Mouse (Mus musculus) intestine, embryonic 16.5 days (tissue): ENCODE results near the gene B3gntl1. TPM values are rescaled to one million over a fixed set of nuclear protein-coding genes. Genes with fewer than 3 reads are reported as not detected.

ENCODE experiments used
- ATAC-seq: fragments of 200-750 bp; cut with Nextera tagmentation; 2 replicates; pipeline ENCODE4 v1.8.0; 2017; ENCODE audit warnings: moderate TSS enrichment, moderate library complexity
- H3K27ac ChIP-seq: fragments of 300-500 bp; sonication (generic); 2 replicates; pipeline ENCODE4 v1.5.1; 2014; ENCODE audit warnings: mild to moderate bottlenecking, low read length
- H3K27me3 ChIP-seq: fragments of 300-500 bp; sonication (generic); replicated peaks from 2 replicates; pipeline ENCODE4 v1.6.1; 2014; ENCODE audit warnings: low read length, control low read depth, mixed read lengths; ENCODE audit not compliant: control insufficient read depth, insufficient read depth
- H3K36me3 ChIP-seq: fragments of 300-500 bp; sonication (generic); 2 replicates; pipeline ENCODE4 v1.6.1; 2014; ENCODE audit warnings: low read length, control low read depth; ENCODE audit not compliant: control insufficient read depth, insufficient read depth
- H3K4me1 ChIP-seq: fragments of 300-500 bp; sonication (generic); 2 replicates; pipeline ENCODE4 v1.6.1; 2014; ENCODE audit warnings: low read length, control low read depth, mixed read lengths; ENCODE audit not compliant: control insufficient read depth, insufficient read depth
- H3K4me2 ChIP-seq: fragments of 300-500 bp; sonication (generic); 2 replicates; pipeline ENCODE4 v1.6.1; 2014; ENCODE audit warnings: low read depth, low read length, control low read depth
- H3K4me3 ChIP-seq: fragments of 300-500 bp; sonication (generic); 2 replicates; pipeline ENCODE4 v1.5.1; 2014; ENCODE audit warnings: mild to moderate bottlenecking, low read length
- H3K9ac ChIP-seq: fragments of 300-500 bp; sonication (generic); 2 replicates; pipeline ENCODE4 v1.6.1; 2014; ENCODE audit warnings: low read depth, low read length
- H3K9me3 ChIP-seq: fragments of 300-500 bp; sonication (generic); 2 replicates; pipeline ENCODE4 v1.6.1; 2016; ENCODE audit warnings: low read length, control low read depth; ENCODE audit not compliant: control insufficient read depth
- WGBS: fragments of 180-500 bp; shearing (Covaris S2); extraction: QIAGEN DNeasy Blood & Tissue Kit; methylation state at CpG from one replicate; pipeline ENCODE4 v1.1.7; 2014; 5-methylcytosine and 5-hydroxymethylcytosine counted together
- polyA plus RNA-seq: library from polyadenylated mRNA; unstranded; fragments of >200 nt; fragmentation: Nextera tagmentation; extraction: Ambion mirVana; gene quantifications from 2 replicates; pipeline ENCODE4 v1.2.1, GENCODE M21; 2015

B3gntl1 gene
- 6.8 and 7.2 TPM in 2 replicates for polyA plus RNA-seq

DNA sequence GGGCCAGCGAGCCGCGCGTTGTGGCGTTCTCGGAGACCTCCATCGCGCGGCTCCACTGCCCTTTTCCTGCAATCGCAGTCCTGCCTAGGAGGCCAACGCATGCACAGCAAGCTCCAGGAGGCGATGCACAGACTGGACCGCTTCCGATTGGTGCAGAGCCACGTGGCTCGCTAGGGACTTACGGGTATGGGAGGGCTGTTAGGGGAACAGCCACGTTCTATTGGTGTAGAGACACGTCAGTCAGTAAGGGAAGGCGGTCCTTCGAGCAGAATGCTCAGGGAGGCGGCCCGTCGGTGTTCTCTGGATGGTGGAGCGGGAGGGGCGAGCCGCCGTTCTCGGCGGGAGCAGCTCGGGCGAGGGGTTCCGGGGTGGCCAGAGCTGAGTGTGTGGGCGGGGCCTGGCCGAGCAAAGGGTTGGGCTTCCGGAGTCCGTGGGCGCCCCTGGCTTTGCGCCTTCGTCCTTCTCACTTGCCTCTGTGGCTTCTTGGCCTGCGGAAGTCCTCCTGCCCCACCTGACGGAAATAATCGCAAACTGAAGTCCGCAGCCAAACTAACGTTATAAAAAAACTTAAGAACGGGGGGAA, at the start of gene B3gntl1:
Gene B3gntl1 (minus strand): TSS at position 164 of the 583 bp plus-strand sequence.
- Histone ChIP-seq H3K27ac (peak within 1 kb of the TSS; percentile 97), H3K4me3 (peak within 1 kb of the TSS; percentile 79), H3K4me1 (peaks cover 8% of the 10 kb centered on the region; the same call in 1 of the 2 replicates), H3K36me3 (no peaks in the 10 kb centered on the region), H3K9me3 (no peaks in the 10 kb centered on the region), H3K27me3 (no peaks in the 10 kb centered on the region), H3K9ac (peak within 1 kb of the TSS; percentile 86), H3K4me2 (peak within 1 kb of the TSS; percentile 84)
- peak; percentile 100 for ATAC-seq
- under 1% methylated on average over 46 of the region's 46 CpGs for WGBS

DNA sequence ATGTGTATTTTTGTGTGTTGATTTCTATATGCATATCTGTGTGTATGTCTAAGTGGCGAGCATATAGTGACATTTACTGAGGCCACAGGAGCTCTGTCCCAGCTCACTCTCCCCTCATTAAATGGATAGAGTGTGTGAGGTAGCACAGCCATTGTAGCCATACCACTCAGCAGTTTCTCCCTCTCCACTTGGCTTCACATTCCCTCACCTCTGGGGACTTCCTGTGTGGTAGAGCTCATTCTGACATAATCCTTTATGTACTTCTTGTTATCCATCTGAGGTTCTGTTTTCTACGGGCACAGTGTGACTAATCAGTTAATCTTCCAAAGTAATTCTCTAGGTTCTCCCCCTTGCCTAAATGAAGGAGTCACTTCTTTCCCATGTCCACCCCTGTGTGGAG, 49.5 kb upstream of the B3gntl1 start:
- Histone ChIP-seq H3K27me3 (no peaks in the 10 kb centered on the region), H3K9me3 (no peaks in the 10 kb centered on the region), H3K27ac (no peak overlapping the region), H3K4me3 (no peak overlapping the region), H3K4me2 (no peak overlapping the region), H3K36me3 (no peaks in the 10 kb centered on the region), H3K9ac (no peak overlapping the region), H3K4me1 (peaks cover 2% of the 10 kb centered on the region; the same call in 1 of the 2 replicates)
- no peak for ATAC-seq
- WGBS, result 83% methylated on average over 2 of the region's 2 CpGs

DNA sequence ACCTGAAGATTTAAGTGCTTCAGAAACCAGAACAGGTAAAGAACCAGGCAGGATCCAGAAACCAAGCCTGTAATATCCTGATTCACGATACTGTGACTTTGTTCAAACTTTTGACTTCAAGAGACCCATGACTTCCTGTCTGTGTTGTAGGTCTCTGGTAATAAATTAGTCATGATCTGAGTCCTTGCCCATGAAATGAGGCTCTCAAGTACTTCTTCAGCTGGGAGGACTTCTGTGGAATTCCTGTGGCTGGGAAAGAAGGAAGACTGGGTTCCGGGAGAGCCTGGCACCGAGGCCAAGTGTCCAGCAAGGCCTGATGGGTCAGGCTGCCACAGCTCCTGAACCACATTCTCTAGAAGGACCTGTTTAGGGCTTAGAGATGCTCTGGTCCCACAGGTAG, 47.8 kb upstream of the B3gntl1 start:
- Histone ChIP-seq H3K4me2 (no peak overlapping the region), H3K27ac (no peak overlapping the region), H3K9ac (no peak overlapping the region), H3K27me3 (no peaks in the 10 kb centered on the region), H3K4me3 (no peak overlapping the region), H3K9me3 (no peaks in the 10 kb centered on the region), H3K36me3 (peaks cover 1% of the 10 kb centered on the region; the same call in 1 of the 2 replicates), H3K4me1 (peaks cover 6% of the 10 kb centered on the region)
- WGBS, result 78% methylated on average over 3 of the region's 3 CpGs
- ATAC-seq, result no peak

DNA sequence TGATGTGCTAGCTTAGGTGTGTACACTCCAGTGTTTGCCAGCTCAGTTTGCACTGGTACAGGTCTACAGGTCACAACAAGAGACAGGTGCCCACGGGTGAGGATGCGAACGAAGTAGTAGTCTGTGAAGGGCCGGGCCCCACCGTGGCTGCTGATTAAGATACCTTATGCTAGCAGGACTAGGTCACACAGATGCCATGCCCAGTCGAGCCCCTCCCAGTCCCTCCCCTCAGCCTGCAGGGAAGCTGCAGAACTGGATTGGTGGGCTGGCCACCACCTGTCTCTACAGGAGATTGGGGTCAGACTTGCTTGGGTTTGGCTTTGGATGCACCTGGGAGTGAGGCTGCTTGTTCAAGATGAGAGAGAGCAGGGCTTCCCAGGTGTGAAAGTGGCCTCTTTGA, 44.8 kb upstream of the B3gntl1 start:
- no peak overlapping the region for H3K9ac ChIP-seq
- no peak overlapping the region for H3K4me3 ChIP-seq
- WGBS, result 39% methylated on average over 6 of the region's 6 CpGs
- H3K27ac ChIP-seq, result 0 out of 2 replicates have a peak overlapping the region, but pooled peaks have one; percentile 1
- H3K36me3 ChIP-seq, result peaks cover 4% of the 10 kb centered on the region; the same call in 1 of the 2 replicates
- no peak overlapping the region for H3K4me2 ChIP-seq
- H3K27me3 ChIP-seq, result no peaks in the 10 kb centered on the region
- peaks cover 22% of the 10 kb centered on the region; the same call in 1 of the 2 replicates for H3K4me1 ChIP-seq
- no peaks in the 10 kb centered on the region for H3K9me3 ChIP-seq
- peak; percentile 62 for ATAC-seq

DNA sequence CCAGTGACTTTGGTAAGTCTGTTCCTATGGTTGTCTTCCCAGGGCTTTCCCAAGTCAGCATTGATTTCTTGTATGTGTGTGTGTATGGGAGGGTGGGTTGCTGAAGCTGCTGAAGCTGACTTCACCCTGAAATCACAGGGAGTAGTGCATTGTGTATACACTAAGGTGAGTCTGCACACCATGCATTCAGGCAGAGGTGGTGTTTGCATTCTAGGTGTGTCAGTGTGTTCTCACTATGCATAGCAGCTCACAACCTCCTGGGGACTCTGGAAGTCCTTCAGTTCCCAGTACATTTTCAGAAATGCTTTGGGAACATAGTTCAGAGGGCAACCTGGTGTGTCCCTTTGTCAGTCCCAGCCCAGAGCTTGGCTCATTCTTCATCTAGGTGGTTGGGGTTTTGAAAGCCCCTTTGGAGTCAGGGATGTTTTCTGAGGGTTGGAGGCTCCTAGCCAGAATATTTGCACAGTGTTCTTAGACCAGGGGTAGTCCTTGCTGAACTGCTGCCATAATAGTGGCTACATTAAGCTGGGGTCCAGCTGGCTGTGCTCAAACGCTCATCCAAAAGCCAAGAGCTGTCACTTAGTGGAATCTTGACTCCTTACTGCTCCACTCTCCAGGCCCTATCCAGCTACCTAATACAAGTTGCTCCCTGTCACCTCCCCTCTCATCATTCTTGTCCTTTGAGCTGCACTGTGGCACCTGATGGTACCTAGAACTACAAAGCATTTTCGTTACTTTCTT, 42.0 kb upstream of the B3gntl1 start:
- Histone ChIP-seq H3K36me3 (peaks cover 4% of the 10 kb centered on the region; the same call in 1 of the 2 replicates), H3K9me3 (no peaks in the 10 kb centered on the region), H3K27me3 (no peaks in the 10 kb centered on the region), H3K4me3 (no peak overlapping the region), H3K4me2 (no peak overlapping the region), H3K9ac (no peak overlapping the region; the same call in 1 of the 2 replicates), H3K27ac (peak overlapping the region; percentile 82), H3K4me1 (peaks cover 34% of the 10 kb centered on the region)
- ATAC-seq, result no peak
- WGBS, result 73% methylated on average over 2 of the region's 2 CpGs

DNA sequence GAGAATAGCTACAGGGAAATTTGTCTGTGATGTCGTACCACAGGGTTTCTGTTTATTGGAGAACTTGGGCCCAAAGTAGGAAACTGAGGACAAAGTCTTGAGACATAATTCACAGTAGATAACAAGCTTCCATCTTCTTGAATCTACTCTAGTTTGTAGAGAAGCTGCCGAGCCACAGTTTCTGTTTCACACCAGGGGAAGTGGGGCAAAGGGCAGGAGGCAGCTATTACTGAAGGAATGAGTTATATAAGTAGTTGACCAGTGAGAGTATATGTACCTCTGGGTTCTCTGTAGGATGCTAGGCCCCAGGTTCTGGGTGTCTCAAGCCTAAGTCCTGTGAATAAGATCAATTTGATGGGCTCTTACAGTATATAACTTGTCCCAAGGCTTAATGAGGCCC, 40.6 kb upstream of the B3gntl1 start:
- Histone ChIP-seq H3K9ac (no peak overlapping the region), H3K27me3 (no peaks in the 10 kb centered on the region), H3K36me3 (peaks cover 4% of the 10 kb centered on the region; the same call in 1 of the 2 replicates), H3K4me3 (no peak overlapping the region), H3K4me1 (peaks cover 31% of the 10 kb centered on the region), H3K9me3 (no peaks in the 10 kb centered on the region), H3K4me2 (peak overlapping the region; percentile 34), H3K27ac (peak overlapping the region; percentile 82)
- WGBS, result 67% methylated on average over 2 of the region's 2 CpGs
- peak; percentile 50 for ATAC-seq

DNA sequence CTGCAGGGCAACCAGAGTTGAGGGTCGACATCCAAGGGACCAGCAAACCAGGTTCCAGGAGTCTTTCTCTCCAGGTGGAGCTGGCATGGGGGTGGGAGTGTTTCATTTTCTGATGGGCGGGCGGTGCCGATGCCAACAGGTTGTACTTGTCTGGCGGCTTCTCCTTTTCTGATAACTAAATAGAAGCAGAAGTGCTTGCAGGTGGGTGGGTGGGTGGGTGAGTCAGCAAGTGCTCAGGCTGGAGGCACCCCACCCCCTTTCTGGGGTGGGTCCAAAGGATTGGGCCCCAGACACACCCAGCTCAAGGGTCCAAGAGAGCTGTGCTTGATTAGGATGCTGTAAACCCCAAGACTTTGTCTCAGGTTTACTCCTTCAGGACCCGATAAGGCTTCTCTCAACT, 40.0 kb upstream of the B3gntl1 start:
- Histone ChIP-seq H3K9me3 (no peaks in the 10 kb centered on the region), H3K27ac (peak overlapping the region; percentile 82), H3K27me3 (no peaks in the 10 kb centered on the region), H3K9ac (no peak overlapping the region), H3K4me3 (no peak overlapping the region), H3K4me1 (peaks cover 31% of the 10 kb centered on the region), H3K36me3 (peaks cover 4% of the 10 kb centered on the region; the same call in 1 of the 2 replicates), H3K4me2 (peak overlapping the region; percentile 19; the same call in 1 of the 2 replicates)
- 74% methylated on average over 6 of the region's 6 CpGs for WGBS
- ATAC-seq, result peak; percentile 91

DNA sequence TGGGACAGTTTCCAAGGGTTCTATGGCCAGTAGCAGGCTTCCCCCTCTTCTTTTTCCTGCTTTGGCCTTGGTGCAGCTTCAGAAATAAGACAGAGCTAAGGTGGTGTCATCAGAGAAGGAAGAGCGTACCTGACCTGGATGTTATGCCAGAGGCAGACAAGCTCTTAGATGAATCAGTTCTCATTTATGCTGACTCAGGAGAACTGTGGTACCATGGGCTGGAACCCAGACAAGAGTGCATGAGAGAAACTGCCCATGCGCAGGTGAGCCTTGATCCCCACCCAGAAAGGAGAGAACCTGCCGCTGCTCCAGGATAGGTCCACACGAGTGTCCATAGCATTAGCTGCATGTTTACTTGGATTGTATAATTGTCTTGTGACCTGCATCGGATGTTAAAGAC, 37.3 kb upstream of the B3gntl1 start:
- no peak for ATAC-seq
- Histone ChIP-seq H3K9me3 (no peaks in the 10 kb centered on the region), H3K9ac (no peak overlapping the region), H3K4me2 (no peak overlapping the region), H3K4me1 (peaks cover 35% of the 10 kb centered on the region), H3K27ac (no peak overlapping the region), H3K36me3 (no peaks in the 10 kb centered on the region), H3K27me3 (no peaks in the 10 kb centered on the region), H3K4me3 (no peak overlapping the region)
- 93% methylated on average over 5 of the region's 5 CpGs for WGBS

DNA sequence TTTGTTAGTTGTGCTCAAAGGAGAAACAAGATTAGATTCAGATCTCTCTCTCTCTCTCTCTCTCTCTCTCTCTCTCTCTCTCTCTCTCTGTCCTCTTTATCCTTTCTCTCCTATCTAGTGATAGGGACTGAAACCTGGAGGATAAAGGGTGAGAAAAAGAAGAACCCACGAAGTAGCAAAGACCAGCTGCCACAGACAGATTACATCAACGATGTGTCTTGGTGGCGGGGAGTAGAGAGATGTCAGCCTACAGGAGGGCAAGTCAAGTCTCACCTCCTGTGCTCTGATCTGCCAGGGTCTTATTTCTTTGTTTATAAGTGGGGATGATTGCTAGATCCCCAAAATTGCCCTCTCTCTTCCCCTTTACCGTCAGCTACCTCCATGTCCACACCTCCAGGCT, 36.3 kb upstream of the B3gntl1 start:
- Histone ChIP-seq H3K9me3 (no peaks in the 10 kb centered on the region), H3K9ac (no peak overlapping the region), H3K4me2 (no peak overlapping the region), H3K4me1 (peaks cover 31% of the 10 kb centered on the region), H3K27ac (no peak overlapping the region), H3K36me3 (no peaks in the 10 kb centered on the region), H3K4me3 (no peak overlapping the region), H3K27me3 (no peaks in the 10 kb centered on the region)
- 65% methylated on average over 4 of the region's 4 CpGs for WGBS
- no peak for ATAC-seq
